Mouse (Mus musculus) lung, adult 2 months (tissue): ENCODE results near the gene Epop.

Source experiments
- CTCF ChIP-seq: fragments of 200-500 bp; IDR thresholded peaks from 2 replicates; pipeline ENCODE4 v1.5.1; 2011; ENCODE audit warnings: mild to moderate bottlenecking, low read length, control low read depth; ENCODE audit not compliant: insufficient read depth
- POLR2A ChIP-seq: fragments of 200-500 bp; IDR thresholded peaks from 2 replicates; pipeline ENCODE4 v1.6.1; 2011; ENCODE audit warnings: low read depth, mild to moderate bottlenecking, control low read depth, low read length, borderline replicate concordance; ENCODE audit errors: extremely low read depth

- TF ChIP-seq CTCF (no peak), POLR2A (no peak)
Observed at GRCm38 (mm10) chr11:97611076-97611475, 18.4 kb downstream of the Epop start.
